Mouse (Mus musculus) intestine, embryonic 15.5 days (tissue): ENCODE data around the gene Vmn1r206. TPM values are rescaled to one million over a fixed set of nuclear protein-coding genes. Genes with fewer than 3 reads are reported as not detected.
"Not testable (repeated sequence)": the region's sequence is repeated elsewhere in the genome, so short reads cannot be mapped to it uniquely, and the experiment has no call there.

Experiments
- ATAC-seq: fragments of 200-750 bp; cut with Nextera tagmentation; 2 replicates; pipeline ENCODE4 v1.8.0; 2017; ENCODE audit warnings: moderate TSS enrichment, moderate library complexity
- H3K27ac ChIP-seq: fragments of 300-500 bp; sonication (generic); 2 replicates; pipeline ENCODE4 v1.5.1; 2015; ENCODE audit warnings: mild to moderate bottlenecking, inconsistent platforms
- H3K27me3 ChIP-seq: fragments of 300-500 bp; sonication (generic); replicated peaks from 2 replicates; pipeline ENCODE4 v1.6.1; 2015; ENCODE audit warnings: inconsistent platforms
- H3K36me3 ChIP-seq: fragments of 300-500 bp; sonication (generic); 2 replicates; pipeline ENCODE4 v1.6.1; 2015; ENCODE audit warnings: inconsistent platforms
- H3K4me1 ChIP-seq: fragments of 300-500 bp; sonication (generic); replicated peaks from 2 replicates; pipeline ENCODE4 v1.6.1; 2015; ENCODE audit warnings: inconsistent platforms
- H3K4me2 ChIP-seq: fragments of 300-500 bp; sonication (generic); replicated peaks from 2 replicates; pipeline ENCODE4 v1.6.1; 2015; ENCODE audit warnings: mild to moderate bottlenecking, inconsistent platforms
- H3K4me3 ChIP-seq: fragments of 300-500 bp; sonication (generic); replicated peaks from 2 replicates; pipeline ENCODE4 v1.5.1; 2015; ENCODE audit warnings: inconsistent platforms
- H3K9ac ChIP-seq: fragments of 300-500 bp; sonication (generic); 2 replicates; pipeline ENCODE4 v1.6.1; 2015; ENCODE audit warnings: inconsistent platforms
- H3K9me3 ChIP-seq: fragments of 300-500 bp; sonication (generic); 2 replicates; pipeline ENCODE4 v1.6.1; 2016; ENCODE audit warnings: inconsistent platforms
- WGBS: fragments of 180-500 bp; shearing (Covaris S2); methylation state at CpG from one replicate; pipeline ENCODE4 v1.1.7; 2015; 5-methylcytosine and 5-hydroxymethylcytosine counted together
- polyA plus RNA-seq: library from polyadenylated mRNA; unstranded; fragments of >200 nt; fragmentation: Nextera tagmentation; extraction: Ambion mirVana; gene quantifications from 2 replicates; pipeline ENCODE4 v1.2.1, GENCODE M21; 2015

Gene Vmn1r206
- polyA plus RNA-seq = not detected in 2 replicates

DNA sequence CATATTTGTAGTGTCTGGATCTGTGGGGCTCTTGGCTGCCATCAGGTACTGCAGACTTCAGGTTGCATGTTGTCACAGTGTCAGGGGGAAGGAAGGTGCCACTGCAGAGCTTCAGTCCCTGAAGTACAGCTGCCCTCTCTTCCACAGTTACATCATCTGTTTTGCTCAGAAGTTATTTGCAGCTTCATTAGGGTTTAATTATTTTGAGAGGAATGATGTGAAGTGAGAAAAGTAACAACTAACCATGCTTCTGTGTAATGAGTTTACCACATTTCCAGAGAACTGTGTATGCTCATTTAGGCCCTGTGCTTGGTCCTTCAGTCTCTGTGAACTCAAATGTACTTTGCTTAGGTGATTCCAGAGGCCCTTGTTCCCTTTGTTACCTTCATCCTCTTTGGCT, at the start of gene Vmn1r206:
Vmn1r206 (minus strand) TSS at position 101 of the 400 bp plus-strand sequence.
- not testable (repeated sequence) for H3K9me3 ChIP-seq, ATAC-seq, H3K4me3 ChIP-seq, H3K36me3 ChIP-seq, H3K27ac ChIP-seq, H3K4me1 ChIP-seq, H3K9ac ChIP-seq, H3K4me2 ChIP-seq, H3K27me3 ChIP-seq

DNA sequence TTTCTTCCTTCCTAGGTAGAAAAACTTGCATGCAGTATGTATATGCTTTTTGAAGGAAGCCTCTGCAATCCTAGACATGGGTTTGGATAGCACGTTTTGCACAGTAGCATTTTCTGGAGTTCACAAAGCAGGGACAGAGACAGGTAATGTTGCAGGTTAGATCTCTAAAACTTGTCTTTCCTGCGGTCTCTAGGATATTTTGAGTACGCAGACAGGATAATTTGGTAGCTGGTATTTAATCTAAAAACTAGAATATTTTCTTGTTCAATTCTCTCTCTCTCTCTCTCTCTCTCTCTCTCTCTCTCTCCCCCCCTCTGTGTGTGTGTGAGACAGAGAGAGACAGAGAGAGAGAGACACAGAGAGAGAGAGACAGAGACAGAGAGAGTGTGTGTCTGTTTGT, 31.2 kb downstream of the Vmn1r206 start, which contains the start of gene Vmn1r205:
Vmn1r205 (minus strand) TSS at position 101 of the 400 bp plus-strand sequence.
- 86% methylated on average over 3 of the region's 3 CpGs for WGBS
- no peak for ATAC-seq

DNA sequence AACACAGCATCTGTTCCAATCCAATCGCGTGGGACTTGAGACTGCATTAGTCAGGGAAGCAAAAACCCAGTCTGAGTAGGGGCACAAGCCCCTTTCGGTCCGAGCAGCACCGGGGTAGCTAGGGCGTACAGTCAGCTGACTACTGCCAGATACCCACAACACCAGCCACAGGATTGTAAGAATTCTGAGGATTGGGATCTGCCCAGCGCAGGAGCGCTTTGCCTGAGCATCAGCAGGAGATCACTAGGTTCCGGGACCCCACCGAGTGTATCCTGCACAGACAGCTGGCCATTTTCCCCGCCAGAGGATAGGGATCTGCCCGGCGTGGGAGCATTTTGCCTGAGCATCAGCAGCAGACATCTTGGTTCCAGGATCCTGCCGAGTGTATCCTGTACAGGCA, 40.7 kb downstream of the Vmn1r206 start:
- H3K4me1 ChIP-seq, H3K4me2 ChIP-seq, H3K9me3 ChIP-seq, H3K27ac ChIP-seq, ATAC-seq, H3K27me3 ChIP-seq, H3K9ac ChIP-seq, H3K4me3 ChIP-seq, H3K36me3 ChIP-seq: not testable (repeated sequence)
- WGBS = 80% methylated on average over 14 of the region's 14 CpGs

More for the DNA sequence above, 31.2 kb downstream of the Vmn1r206 start, which contains the start of gene Vmn1r205:
- H3K27ac ChIP-seq = no peak within 1 kb of the TSS
- no peaks in the 10 kb centered on the region for H3K4me1 ChIP-seq
- no peaks in the 10 kb centered on the region for H3K36me3 ChIP-seq
- no peaks in the 10 kb centered on the region for H3K27me3 ChIP-seq
- no peak within 1 kb of the TSS for H3K9ac ChIP-seq
- no peaks in the 10 kb centered on the region for H3K9me3 ChIP-seq
- H3K4me2 ChIP-seq = no peak within 1 kb of the TSS
- H3K4me3 ChIP-seq = no peak within 1 kb of the TSS

- H3K27me3 ChIP-seq = not testable (repeated sequence)
Measured at GRCm38 (mm10) chr13:22574911-22575310, 49.1 kb downstream of the Vmn1r206 start.

More at GRCm38 (mm10) chr13:22574911-22575310, 49.1 kb downstream of the Vmn1r206 start:
- not testable (repeated sequence) for H3K4me2 ChIP-seq, H3K9ac ChIP-seq, H3K27ac ChIP-seq, H3K4me1 ChIP-seq, ATAC-seq, H3K4me3 ChIP-seq, H3K36me3 ChIP-seq, H3K9me3 ChIP-seq
- WGBS = 81% methylated on average over 3 of the region's 3 CpGs

Other genes with a start within 250 kb of the Vmn1r206 start
- gene Vmn1r199, start 244.4 kb downstream of the Vmn1r206 start, polyA plus RNA-seq = not detected in 2 replicates
- not detected in 2 replicates for gene Vmn1r200, start 233.9 kb downstream of the Vmn1r206 start, polyA plus RNA-seq
- not detected in 2 replicates for gene Vmn1r201, start 152.3 kb downstream of the Vmn1r206 start, polyA plus RNA-seq
- not detected in 2 replicates for gene Vmn1r202, start 118.9 kb downstream of the Vmn1r206 start, polyA plus RNA-seq
- gene Vmn1r203, start 106.1 kb downstream of the Vmn1r206 start, polyA plus RNA-seq = not detected in 2 replicates
- not detected in 2 replicates for gene Vmn1r204, start 71.1 kb downstream of the Vmn1r206 start, polyA plus RNA-seq
- gene Vmn1r205, start 31.3 kb downstream of the Vmn1r206 start, polyA plus RNA-seq = not detected in 2 replicates
- gene Vmn1r207-ps, start 105.4 kb upstream of the Vmn1r206 start, polyA plus RNA-seq = not detected in 2 replicates
- gene Vmn1r208, start 153.1 kb upstream of the Vmn1r206 start, polyA plus RNA-seq = not detected in 2 replicates
- gene Vmn1r209, start 185.4 kb upstream of the Vmn1r206 start, polyA plus RNA-seq = not detected in 2 replicates
- not detected in 2 replicates for gene Vmn1r210, start 207.1 kb upstream of the Vmn1r206 start, polyA plus RNA-seq
- not detected in 2 replicates for gene Vmn1r211, start 233.3 kb upstream of the Vmn1r206 start, polyA plus RNA-seq